Mouse (Mus musculus) adrenal gland, adult (tissue): ENCODE data around the gene Zfp974.
"Not testable (repeated sequence)": the region's sequence is repeated elsewhere in the genome, so short reads cannot be mapped to it uniquely, and the experiment has no call there.

ENCODE experiments used
- DNase-seq, 2 experiments: peaks; one replicate each; pipeline ENCODE4 v3.0.0; 2022 to 2023; ENCODE audit warnings: low spot score in 1 of 2; ENCODE audit not compliant: inconsistent age in 2 of 2

Gene Zfp974

DNA sequence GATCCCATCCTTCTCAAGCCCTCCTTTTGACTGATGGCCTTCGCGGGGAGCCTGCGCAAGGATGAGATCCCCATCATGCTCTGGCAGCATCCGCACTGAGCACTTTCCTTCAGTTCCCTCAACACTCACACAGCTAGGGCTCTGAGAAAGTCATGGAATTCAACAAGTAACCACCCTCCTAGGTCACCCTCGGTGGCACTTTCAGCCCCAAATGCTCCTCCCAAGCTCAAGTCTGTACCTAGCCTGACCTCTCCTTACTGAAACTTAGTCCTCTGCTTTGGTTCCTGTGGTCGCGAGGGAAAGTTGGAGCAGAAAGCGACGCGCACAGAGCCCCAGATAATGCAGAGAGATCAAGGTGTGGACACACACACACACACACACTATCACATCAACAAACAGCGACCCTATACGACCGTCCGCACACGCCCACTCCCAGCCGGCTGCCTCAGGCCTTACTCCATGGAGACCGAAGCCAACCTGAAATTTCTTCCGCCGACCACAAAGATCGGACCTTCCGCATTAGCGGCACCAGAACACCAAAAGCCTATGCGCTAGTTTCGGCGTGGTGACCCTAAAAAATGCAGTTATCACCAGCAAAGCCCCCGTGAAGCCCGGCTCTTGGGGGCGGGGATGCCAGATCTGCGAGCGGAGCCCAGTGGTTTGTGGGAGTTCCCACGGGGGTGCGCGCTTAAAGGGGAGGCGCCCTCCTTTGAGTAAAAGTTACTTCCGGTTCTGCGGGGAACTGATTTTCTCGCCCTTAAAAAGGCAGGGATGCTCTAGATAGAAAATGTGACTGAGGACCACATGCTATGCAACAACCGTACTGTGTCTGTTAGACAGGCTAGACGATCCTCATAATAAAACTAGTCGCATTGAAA lies at the start of gene Zfp974:
Gene Zfp974 (minus strand): TSS at position 643 of the 878 bp plus-strand sequence.
- peak; percentile 70 to 87 for DNase-seq

DNA sequence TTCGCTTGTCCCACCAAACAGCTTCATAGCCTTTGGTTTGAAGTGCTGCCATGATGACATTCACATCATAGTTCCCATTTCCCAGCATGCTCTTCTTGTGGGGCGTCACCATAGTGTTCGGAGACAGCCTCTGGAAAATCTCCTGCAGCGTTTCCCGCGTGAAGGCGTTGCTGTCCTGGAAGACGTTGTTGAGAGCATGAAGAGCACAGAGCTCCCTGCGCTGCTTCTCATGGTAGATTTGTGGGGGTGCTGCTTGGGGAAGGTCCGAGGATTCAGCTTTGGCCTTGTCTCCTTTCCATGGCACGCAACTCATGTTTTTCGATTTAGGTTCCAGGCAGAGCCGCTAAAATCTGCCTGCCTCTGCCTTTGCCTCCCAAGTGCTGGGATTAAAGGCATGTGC lies 20.2 kb upstream of the Zfp974 start:
- DNase-seq: not testable (repeated sequence)

DNA sequence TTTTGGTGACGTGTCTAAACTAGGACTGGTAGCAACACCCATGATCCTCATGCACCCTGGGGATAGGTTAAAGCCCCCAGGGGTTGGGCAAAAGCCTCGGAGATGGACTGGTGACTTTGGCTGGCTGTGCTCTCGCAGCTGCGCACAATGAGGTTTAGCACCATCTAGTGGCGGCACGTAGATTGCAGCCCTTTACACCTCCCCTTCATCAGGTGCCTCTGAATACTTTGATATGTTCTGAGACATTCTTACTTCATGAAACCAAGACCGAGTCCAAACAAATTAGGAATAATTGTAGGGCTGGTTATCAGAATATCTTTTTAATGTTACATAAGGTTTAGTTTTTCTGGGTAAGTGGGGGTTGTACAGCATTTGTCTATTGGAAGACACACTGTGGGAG lies 12.6 kb upstream of the Zfp974 start:
- peak in 1 of 2 experiments; percentile 62 for DNase-seq

DNA sequence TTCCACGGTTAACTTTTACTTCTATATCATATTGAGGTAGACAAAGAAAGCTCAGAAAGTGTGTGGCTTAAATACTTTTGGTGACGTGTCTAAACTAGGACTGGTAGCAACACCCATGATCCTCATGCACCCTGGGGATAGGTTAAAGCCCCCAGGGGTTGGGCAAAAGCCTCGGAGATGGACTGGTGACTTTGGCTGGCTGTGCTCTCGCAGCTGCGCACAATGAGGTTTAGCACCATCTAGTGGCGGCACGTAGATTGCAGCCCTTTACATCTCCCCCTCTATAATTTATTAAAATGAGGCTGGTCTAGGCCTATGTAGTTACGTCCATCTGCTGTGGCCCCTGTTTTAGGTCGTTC lies 4.5 kb upstream of the Zfp974 start:
- not testable (repeated sequence) for DNase-seq

DNA sequence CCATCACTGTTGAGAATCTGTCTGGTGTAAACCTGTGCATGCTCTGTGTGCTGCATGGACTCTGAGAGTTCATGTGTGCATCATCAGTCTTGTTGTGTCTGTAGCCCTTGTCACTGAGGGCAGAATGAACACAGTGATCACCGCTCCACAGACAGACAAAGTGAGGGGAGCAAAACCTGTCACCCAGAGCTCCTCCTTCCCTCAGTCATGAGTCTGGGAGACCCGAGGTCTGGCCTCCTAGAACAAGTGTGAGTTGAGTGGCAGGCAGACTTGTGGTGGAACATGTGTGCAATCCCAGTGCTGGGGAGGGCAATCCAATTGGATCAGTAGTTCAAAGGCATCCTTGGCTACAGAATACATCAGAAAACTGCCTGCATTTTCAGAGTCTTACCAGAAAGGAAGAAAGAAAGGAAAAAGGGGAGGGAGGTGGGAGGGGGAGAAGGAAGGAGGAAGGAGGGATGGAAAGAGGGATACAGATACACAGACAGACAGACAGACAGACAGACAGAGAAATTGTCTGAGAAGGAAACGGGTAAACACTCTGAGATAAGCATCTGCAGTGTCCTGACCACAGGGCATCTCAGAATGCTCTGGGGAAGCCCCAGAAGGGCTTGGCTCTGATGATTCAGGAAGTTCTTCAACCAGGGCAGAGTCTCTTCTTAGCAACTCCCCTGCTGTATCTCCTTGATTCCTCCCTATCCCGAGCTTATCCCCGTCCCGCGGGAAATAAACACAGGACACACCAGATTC lies 4.0 kb upstream of the Zfp974 start:
- no peak for DNase-seq

DNA sequence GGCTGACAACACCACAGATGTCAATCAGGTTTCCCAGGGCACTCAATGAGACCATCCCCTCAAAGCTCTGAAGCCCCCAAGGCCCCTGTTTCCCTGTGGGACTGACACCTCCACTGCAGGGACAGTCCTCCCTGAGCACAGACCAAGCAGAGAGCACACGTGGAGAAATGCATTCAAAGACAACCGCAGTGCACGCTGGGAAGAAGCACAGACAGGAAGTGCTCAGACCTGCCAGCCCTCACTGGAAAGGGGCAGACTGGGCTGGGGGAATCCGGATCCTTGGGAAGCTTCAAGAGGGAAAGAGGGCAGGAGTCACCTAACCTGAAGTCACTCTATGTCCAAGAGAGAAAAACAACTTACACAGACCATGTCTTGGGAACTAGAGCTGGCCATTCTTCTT lies 2.2 kb downstream of the Zfp974 start:
- DNase-seq: not testable (repeated sequence)

DNA sequence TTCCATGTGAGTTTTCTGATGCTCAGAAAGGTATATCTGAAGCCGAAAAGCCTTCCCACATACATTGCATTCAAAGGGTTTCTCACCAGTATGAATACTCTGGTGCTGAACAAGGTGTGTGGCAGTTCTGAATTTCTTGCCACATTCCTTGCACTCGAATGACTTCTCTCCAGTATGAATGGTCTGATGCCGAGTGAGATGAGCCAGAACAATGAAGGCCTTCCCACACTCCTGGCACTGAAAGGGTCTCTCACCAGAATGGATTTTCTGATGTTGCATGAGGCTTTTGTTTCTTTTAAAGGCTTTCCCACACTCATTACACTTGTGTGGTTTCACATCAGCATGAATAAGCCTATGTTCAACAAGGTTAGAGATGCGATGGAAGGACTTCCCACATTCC lies 18.3 kb downstream of the Zfp974 start:
- not testable (repeated sequence) for DNase-seq

DNA sequence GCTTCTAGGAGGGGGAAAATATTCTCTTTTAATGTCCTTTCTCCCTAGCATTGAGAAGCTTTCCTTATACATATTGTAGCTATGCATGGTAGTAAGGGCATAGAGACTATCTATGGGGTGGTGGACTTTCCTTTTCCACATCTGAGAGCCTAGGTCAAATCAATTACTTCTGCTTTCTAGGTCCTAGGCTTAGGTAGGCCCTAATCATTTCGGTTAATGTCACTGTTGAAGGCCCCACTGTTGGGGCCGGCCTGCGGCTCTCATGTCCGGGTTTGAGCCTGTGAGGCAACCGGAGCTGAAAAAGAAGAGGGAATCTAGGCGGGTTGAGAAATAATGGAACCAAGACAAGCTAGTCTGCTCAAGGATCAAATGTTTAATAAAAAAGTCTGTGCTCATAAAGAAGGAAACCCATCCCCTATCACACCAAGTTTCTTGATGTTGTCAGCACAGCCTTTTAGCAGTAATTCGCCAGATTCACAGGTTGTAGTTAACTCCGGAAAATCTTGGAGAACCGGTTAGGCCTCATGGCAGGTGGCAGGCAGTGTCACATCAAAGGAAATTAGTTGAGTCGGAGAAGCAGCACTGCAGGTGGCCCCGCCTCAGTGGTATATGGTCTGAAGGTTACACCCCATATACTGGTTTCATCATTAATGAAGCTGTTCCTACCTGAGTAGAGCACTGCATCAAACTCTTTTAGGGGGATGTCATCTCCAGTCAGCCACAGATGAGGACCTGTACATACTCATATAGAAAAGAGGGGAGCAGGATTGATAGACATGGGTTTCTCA lies 24.0 kb downstream of the Zfp974 start:
- no peak for DNase-seq

DNA sequence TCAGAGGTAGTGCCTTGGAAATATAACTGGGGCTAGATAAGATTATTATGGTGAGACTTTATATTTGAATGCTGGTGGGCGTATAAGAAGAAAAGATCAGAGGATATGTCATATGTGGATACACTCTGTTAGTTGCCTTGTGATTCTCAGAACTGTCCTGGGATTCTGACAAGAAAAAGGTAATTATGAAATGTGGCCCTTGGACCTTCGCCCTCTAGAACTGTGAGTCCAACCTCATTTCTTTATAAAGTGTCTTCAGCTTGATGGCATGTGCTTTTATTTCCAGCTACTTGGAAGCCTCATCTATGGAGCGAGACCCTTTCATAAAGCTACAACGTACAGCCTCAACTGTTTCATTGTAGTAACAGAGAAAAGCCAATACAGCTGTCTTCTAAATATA lies 28.7 kb downstream of the Zfp974 start:
- no peak for DNase-seq

DNA sequence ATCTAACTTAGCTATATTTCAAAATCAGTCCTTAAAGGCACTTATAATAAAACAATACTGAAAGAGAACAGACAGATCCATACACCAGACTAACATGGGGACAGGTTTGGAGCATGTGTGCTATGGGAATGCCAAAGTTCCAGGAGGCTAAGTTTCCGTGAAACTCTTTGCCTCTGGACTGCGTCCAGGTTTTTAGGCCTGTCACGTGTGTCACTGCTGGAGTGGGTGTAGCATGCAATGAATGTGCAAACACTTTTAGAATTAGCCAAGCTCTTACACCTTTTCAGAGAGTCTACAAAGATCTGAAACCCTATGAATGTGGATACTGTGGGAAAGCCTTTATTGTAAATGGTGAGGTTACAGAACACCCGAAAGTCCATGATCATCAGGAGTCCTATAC lies 47.5 kb downstream of the Zfp974 start:
- no peak for DNase-seq

DNA sequence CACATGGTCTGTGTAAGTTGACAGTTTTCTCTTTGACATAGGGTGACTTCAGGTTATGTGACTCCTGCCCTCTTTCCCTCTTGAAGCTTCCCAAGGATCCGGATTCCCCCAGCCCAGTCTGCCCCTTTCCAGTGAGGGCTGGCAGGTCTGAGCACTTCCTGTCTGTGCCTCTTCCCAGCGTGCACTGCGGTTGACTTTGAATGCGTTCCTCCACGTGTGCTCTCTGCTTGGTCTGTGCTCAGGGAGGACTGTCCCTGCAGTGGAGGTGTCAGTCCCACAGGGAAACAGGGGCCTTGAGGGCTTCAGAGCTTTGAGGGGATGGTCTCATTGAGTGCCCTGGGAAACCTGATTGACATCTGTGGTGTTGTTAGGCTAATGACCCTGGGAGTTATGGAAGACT lies 66.7 kb downstream of the Zfp974 start:
- not testable (repeated sequence) for DNase-seq

DNA sequence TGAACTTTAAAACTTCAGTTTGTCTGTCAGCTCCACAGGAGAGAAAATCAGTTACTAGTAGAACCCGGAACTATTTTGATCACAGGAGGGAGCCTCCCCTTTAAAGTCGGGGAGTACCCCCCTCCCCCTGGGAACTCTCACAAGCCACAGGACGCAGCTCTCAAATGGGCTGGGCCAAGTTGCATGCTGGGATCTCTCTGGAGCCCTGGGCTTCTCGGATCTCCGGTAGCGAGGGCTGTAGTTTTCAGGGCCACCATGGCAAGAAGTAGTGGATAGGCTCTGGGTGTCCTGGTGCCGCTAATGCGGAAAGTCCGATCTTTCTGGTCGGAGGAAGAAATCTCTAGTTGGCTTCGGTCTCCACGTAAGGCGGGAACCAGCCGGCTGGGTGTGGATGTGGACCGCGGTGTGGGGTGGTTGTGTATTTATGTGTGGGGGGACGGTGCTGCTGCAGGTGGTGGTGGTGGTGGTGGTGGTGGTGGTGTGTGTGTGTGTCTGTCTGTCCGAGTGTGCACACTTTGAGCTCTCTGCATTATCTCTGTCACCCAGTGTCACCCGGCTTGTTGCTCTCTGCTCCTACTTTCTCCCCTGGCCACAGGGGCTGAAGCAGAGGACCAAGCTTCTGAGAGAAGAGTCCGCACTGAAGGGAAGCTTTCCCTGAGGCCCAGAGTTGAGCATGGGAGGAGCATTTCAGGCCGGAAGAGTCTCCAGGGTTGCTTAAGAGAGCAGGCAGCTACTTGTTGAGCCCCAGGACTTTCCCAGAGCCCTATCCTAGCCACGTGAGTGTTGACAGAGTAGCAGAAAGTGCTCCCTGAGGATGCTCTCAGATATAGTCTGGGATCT lies 68.6 kb downstream of the Zfp974 start:
- DNase-seq: peak; percentile 86 to 95

DNA sequence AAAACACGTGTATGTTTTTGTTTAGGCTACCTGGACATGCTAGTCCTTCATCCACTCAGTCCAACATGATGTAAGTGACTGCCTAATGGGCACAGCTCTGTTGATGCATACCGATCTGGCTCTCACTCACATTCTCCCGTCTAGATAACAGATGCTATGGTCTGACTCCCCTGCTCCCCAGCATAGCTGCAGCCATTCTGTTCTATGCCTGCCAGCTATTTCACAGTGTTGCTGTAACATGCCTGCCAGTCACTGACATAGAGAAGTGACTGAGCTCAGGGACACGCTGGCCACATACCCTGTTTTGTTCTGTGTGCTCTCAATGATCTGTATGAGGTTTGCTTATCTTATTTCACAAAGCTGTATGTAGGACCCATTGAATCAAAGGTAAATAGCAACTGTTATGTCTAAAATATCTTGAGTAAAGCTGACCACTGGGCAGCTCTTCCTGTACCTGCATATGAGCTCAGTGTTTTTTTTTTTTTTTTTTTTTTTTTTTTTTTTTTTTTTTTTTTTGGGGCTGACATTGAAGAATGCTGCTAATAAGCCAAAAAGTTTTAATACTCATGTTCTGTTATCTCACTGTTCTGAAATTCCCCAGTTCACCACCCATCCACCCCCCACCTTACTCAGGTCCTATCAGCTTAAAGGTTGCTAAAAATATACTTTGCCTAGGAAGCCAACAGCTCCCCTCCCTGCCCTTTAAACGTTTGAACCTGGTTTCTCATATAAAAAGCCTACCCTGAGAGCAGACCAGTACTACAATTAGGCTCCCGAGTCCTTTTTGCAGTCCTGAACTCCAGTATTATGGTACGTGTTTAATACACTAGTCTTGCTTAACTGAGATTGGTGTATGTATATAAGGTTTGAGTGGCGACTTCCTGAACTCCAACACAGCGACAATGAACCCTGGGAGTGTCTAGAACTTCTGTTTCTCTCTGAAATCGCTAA lies 69.7 kb downstream of the Zfp974 start:
- DNase-seq: peak; percentile 17 to 43
